Mouse (Mus musculus) CH12.LX (cell line): ENCODE data around the gene Rbpms2. TPM values are rescaled to one million over a fixed set of nuclear protein-coding genes. Genes with fewer than 3 reads are reported as not detected.
"Not testable (repeated sequence)": the region's sequence is repeated elsewhere in the genome, so short reads cannot be mapped to it uniquely, and the experiment has no call there.

Source experiments
- DNase-seq: peaks from one replicate; pipeline ENCODE4 v3.0.0-alpha.2; 2013; ENCODE audit errors: extremely low read depth
- H3K27ac ChIP-seq: 2 replicates; pipeline ENCODE4 v1.5.1; 2012; ENCODE audit warnings: low read depth, mild to moderate bottlenecking, control low read depth, moderate library complexity; ENCODE audit not compliant: insufficient read depth
- H3K27me3 ChIP-seq: replicated peaks from 2 replicates; pipeline ENCODE3; 2012; ENCODE audit warnings: inconsistent platforms
- H3K36me3 ChIP-seq, 2 experiments: replicated peaks in 1 of 2; 2 replicates each; pipeline versions ENCODE3 to v1.6.1; 2012; ENCODE audit warnings: inconsistent platforms in 1 of 2, low read length in 1 of 2, mild to moderate bottlenecking in 1 of 2, mixed read lengths in 1 of 2, moderate library complexity in 1 of 2; ENCODE audit not compliant: control insufficient read depth in 1 of 2, insufficient read depth in 1 of 2
- H3K4me1 ChIP-seq, 2 experiments: 2 replicates each; pipeline ENCODE4 v1.6.1; 2012; ENCODE audit warnings: inconsistent platforms in 1 of 2, moderate library complexity in 1 of 2; ENCODE audit not compliant: insufficient read depth in 2 of 2, control insufficient read depth in 1 of 2
- H3K4me2 ChIP-seq: 2 replicates; pipeline ENCODE4 v1.6.1; 2012; ENCODE audit warnings: low read depth, mild to moderate bottlenecking, control low read depth; ENCODE audit not compliant: poor library complexity, insufficient read depth, severe bottlenecking
- H3K4me3 ChIP-seq, 3 experiments: fragments of 150-350 bp in 1 of 3; sonication (generic) in 1 of 3; replicated peaks in 1 of 3; 2 replicates each; pipeline versions ENCODE3 to v1.5.1; 2011 to 2012; ENCODE audit warnings: low read depth in 2 of 3, low read length in 2 of 3, mild to moderate bottlenecking in 2 of 3, moderate library complexity in 2 of 3, control low read depth in 1 of 3, improper control_type of control experiment in 1 of 3, inconsistent platforms in 1 of 3, mixed read lengths in 1 of 3; ENCODE audit not compliant: poor library complexity in 1 of 3
- H3K79me2 ChIP-seq: replicated peaks from 2 replicates; pipeline ENCODE4 v1.6.1; 2012; ENCODE audit warnings: mild to moderate bottlenecking, moderate library complexity; ENCODE audit not compliant: control insufficient read depth, poor library complexity, insufficient read depth, severe bottlenecking; ENCODE audit errors: extremely low read depth
- H3K9ac ChIP-seq: 2 replicates; pipeline ENCODE4 v1.6.1; 2012; ENCODE audit warnings: low read depth, mild to moderate bottlenecking, control low read depth, moderate library complexity; ENCODE audit not compliant: insufficient read depth
- H3K9me3 ChIP-seq: replicated peaks from 2 replicates; pipeline ENCODE3; 2012; ENCODE audit warnings: low read length, inconsistent platforms, mixed read lengths
- CHD2 ChIP-seq: IDR thresholded peaks from 2 replicates; pipeline ENCODE4 v1.6.1; 2011; ENCODE audit warnings: low read length, improper control_type of control experiment
- CTCF ChIP-seq, 2 experiments: IDR thresholded peaks in 1 of 2; conservative IDR thresholded peaks in 1 of 2; 2 replicates each; pipeline ENCODE4 v1.5.1; 2011 to 2012; ENCODE audit warnings: low read depth in 2 of 2, low read length in 2 of 2, improper control_type of control experiment in 1 of 2, inconsistent platforms in 1 of 2, mild to moderate bottlenecking in 1 of 2, moderate library complexity in 1 of 2
- E2F4 ChIP-seq: IDR thresholded peaks from 2 replicates; pipeline ENCODE4 v1.6.1; 2011; ENCODE audit warnings: low read depth, low read length, improper control_type of control experiment; ENCODE audit not compliant: insufficient replicate concordance
- ELF1 ChIP-seq: IDR thresholded peaks from 2 replicates; pipeline ENCODE4 v1.6.1; 2014; ENCODE audit warnings: low read depth, mild to moderate bottlenecking, inconsistent platforms, low read length, improper control_type of control experiment
- MAZ ChIP-seq: IDR thresholded peaks from 2 replicates; pipeline ENCODE4 v1.6.1; 2012; ENCODE audit warnings: low read depth, mild to moderate bottlenecking, inconsistent platforms, low read length, improper control_type of control experiment, moderate library complexity
- NELFE ChIP-seq: IDR thresholded peaks from 2 replicates; pipeline ENCODE4 v1.6.1; 2011; ENCODE audit warnings: low read depth, low read length, improper control_type of control experiment
- NRF1 ChIP-seq: IDR thresholded peaks from 2 replicates; pipeline ENCODE4 v1.6.1; 2014; ENCODE audit warnings: low read depth, mild to moderate bottlenecking, inconsistent platforms, low read length, improper control_type of control experiment, moderate library complexity
- PAX5 ChIP-seq: IDR thresholded peaks from 2 replicates; pipeline ENCODE4 v1.6.1; 2012; ENCODE audit warnings: low read length, inconsistent platforms, mixed read lengths
- POLR2A ChIP-seq: IDR thresholded peaks from 2 replicates; pipeline ENCODE4 v1.6.1; 2011; ENCODE audit warnings: low read depth, mild to moderate bottlenecking, improper control_type of control experiment, low read length
- RAD21 ChIP-seq: IDR thresholded peaks from 2 replicates; pipeline ENCODE4 v1.6.1; 2011; ENCODE audit warnings: low read depth, mild to moderate bottlenecking, low read length, improper control_type of control experiment, moderate library complexity
- SMC3 ChIP-seq: IDR thresholded peaks from 2 replicates; pipeline ENCODE4 v1.6.1; 2011; ENCODE audit warnings: low read depth, low read length, improper control_type of control experiment
- TBP ChIP-seq: conservative IDR thresholded peaks from 2 replicates; pipeline ENCODE4 v1.6.1; 2011; ENCODE audit warnings: low read depth, low read length, improper control_type of control experiment
- USF2 ChIP-seq: conservative IDR thresholded peaks from 2 replicates; pipeline ENCODE4 v1.6.1; 2011; ENCODE audit warnings: low read depth, low read length, improper control_type of control experiment
- ZMIZ1 ChIP-seq: IDR thresholded peaks from 2 replicates; pipeline ENCODE4 v1.6.1; 2012; ENCODE audit warnings: low read depth, mild to moderate bottlenecking, inconsistent platforms, low read length, improper control_type of control experiment
- ZNF384 ChIP-seq: IDR thresholded peaks from 2 replicates; pipeline ENCODE4 v1.6.1; 2012; ENCODE audit warnings: low read depth, low read length, improper control_type of control experiment, inconsistent platforms
- dilution Hi-C: fragments of 300-500 bp; cut with MboI; formaldehyde crosslinking; loops from 2 replicates; pipeline ENCODE4 v1.14.3; 2020; ENCODE audit warnings: low sequenced_read_pairs; ENCODE audit not compliant: extremely low pct_unique_long_range_greater_than_20kb, extremely low pct_ligation_motif_present
- in situ Hi-C: fragments of 300-500 bp; cut with MboI; formaldehyde crosslinking; loops from 3 replicates; pipeline ENCODE4 v1.14.3; 2019; ENCODE audit warnings: low sequenced_read_pairs, low pct_ligation_motif_present, low pct_unique_long_range_greater_than_20kb, mixed read lengths
- polyA plus RNA-seq: library from polyadenylated mRNA; unstranded; fragments of >175 nt; gene quantifications from 2 replicates; pipeline ENCODE4 v1.2.1, GENCODE M21; 2012; ENCODE audit warnings: low read depth; ENCODE audit not compliant: insufficient read length
- total RNA-seq, 2 experiments: library from RNA; depleted of rRNA; stranded (reverse); fragments of 300-350 nt in 1 of 2; fragments of >200 nt in 1 of 2; gene quantifications; 2 replicates each; pipeline ENCODE4 v1.2.3; 2012 to 2014

Gene Rbpms2
- total and polyA plus RNA-seq, 3 experiments = 0.13 to 0.34 TPM; not detected in 1

DNA sequence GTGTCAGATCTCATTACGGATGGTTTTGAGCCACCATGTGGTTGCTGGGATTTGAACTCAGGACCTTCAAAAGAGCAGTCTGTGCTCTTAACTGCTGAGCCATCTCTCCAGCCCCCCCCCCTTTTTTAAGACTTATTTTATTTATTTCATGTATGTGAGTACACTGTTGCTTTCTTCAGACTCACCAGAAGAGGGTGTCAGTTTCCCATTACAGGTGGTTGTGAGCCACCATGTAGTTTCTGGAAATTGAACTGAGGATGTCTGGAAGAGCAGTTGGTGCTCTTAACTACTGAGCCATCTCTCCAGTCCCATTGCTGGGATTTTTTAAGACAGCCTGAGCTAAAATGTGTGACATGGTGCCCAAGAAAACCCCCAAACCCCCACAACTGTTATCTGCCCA, 22.5 kb downstream of the Rbpms2 start:
- in situ Hi-C loops = loop anchor here (10.0 kb wide), 1 partner anchor 127 kb away; the partner anchor contains the start of gene Ankdd1a
- H3K27me3 ChIP-seq, dilution Hi-C loops, H3K4me2 ChIP-seq, H3K9me3 ChIP-seq, H3K79me2 ChIP-seq, H3K4me3 ChIP-seq, H3K27ac ChIP-seq, H3K36me3 ChIP-seq, H3K9ac ChIP-seq: not testable (repeated sequence)
- TF ChIP-seq SMC3 (peak; percentile 33; the same call in 1 of the 2 replicates), CTCF (conservative IDR thresholded peaks at IDR 0.05 in 1 of 2, IDR thresholded peaks at IDR 0.05 in 1 of 2; ENCODE audit: low read depth in 2 of 2, low read length in 2 of 2) (peak in 1 of 2 experiments; percentile 44; a peak in 2 of 4 replicates), RAD21 (peak; percentile 29)
- peak; percentile 26 for DNase-seq
- peaks cover 3 to 19% of the 10 kb centered on the region in 2 experiments; a peak in 3 of 4 replicates for H3K4me1 ChIP-seq

DNA sequence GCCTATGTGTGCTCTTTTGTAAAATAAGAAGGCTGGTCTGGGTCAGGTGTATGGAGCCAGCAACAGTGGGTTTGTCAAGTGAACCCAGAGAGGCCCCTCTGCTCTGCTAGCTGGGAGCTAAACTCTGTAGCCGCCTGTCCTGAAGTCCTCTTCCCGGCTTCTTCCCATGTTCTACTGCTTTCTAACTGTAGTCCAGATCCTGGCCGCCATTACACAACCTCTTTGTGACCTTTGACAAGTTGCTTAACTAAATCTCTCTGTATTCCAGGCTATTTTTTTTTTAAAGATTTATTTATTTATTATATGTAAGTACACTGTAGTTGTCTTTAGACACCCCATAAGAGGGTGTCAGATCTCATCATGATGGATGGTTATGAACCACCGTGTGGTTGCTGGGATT, 24.3 kb downstream of the Rbpms2 start:
- no peak overlapping the region for H3K9ac ChIP-seq
- no peak for TF ChIP-seq USF2
- TF ChIP-seq MAZ = no peak
- TF ChIP-seq RAD21 = no peak
- TF ChIP-seq POLR2A = no peak
- TF ChIP-seq ZNF384 = no peak
- no peak for TF ChIP-seq NELFE
- no peak for TF ChIP-seq PAX5
- no peak for TF ChIP-seq E2F4
- TF ChIP-seq TBP = no peak
- no peak for TF ChIP-seq ELF1
- no peak for TF ChIP-seq NRF1
- TF ChIP-seq CHD2 = no peak
- TF ChIP-seq, all 38 proteins: peak for 0
- in situ Hi-C loops (loop anchor here (10.0 kb wide), 1 partner anchor 129 kb away; the partner anchor contains the start of gene Ankdd1a), dilution Hi-C loops (no loop called here)
- no peaks in the 10 kb centered on the region for H3K9me3 ChIP-seq
- H3K4me1 ChIP-seq = peaks cover 3 to 19% of the 10 kb centered on the region in 2 experiments; a peak in 3 of 4 replicates
- H3K4me3 ChIP-seq = no peak overlapping the region
- H3K79me2 ChIP-seq = no peaks in the 10 kb centered on the region
- H3K27me3 ChIP-seq = no peaks in the 10 kb centered on the region
- no peak overlapping the region for H3K27ac ChIP-seq
- H3K36me3 ChIP-seq = no peaks in the 10 kb centered on the region
- no peak overlapping the region for H3K4me2 ChIP-seq
- DNase-seq = no peak

- TF ChIP-seq ZMIZ1 = no peak
- Histone ChIP-seq H3K9me3 (no peaks in the 10 kb centered on the region), H3K4me2 (no peak overlapping the region), H3K4me3 (no peak overlapping the region), H3K36me3 (no peaks in the 10 kb centered on the region), H3K27ac (no peak overlapping the region), H3K27me3 (no peaks in the 10 kb centered on the region), H3K9ac (no peak overlapping the region), H3K4me1 (peaks cover 3 to 19% of the 10 kb centered on the region in 2 experiments; a peak in 3 of 4 replicates), H3K79me2 (no peaks in the 10 kb centered on the region)
- dilution Hi-C loops = no loop called here
- in situ Hi-C loops = loop anchor here (10.0 kb wide), 1 partner anchor 130 kb away; the partner anchor contains the start of gene Ankdd1a
- DNase-seq = no peak
These were observed 25.3 kb downstream of the Rbpms2 start for GRCm38 (mm10) chr9:65654700-65655237.
